Mouse (Mus musculus) embryonic fibroblast, embryonic 13.5 days (primary cell): ENCODE results near the gene Ptgir.
A peak's percentile ranks its signal among the peaks of the same experiment; 100 is the strongest.

Source experiments
- CTCF ChIP-seq: IDR thresholded peaks from 2 replicates; pipeline ENCODE4 v1.5.1; 2011; ENCODE audit warnings: mild to moderate bottlenecking, control low read depth, low read length, moderate library complexity, borderline replicate concordance; ENCODE audit not compliant: insufficient read depth
- POLR2A ChIP-seq: IDR thresholded peaks from 2 replicates; pipeline ENCODE4 v1.6.1; 2011; ENCODE audit warnings: low read depth, mild to moderate bottlenecking, control low read depth, low read length, moderate library complexity

GRCm38 (mm10) chr7:16931968-16932627 lies 25.8 kb downstream of the Ptgir start:
- TF ChIP-seq POLR2A = no peak
- TF ChIP-seq CTCF = 0 out of 2 replicates have a peak, but pooled peaks have one; percentile 15
